In genomic region chr4:33767721-33768120, GRCm38 (mm10) we compare ENCODE assay signal across 24 mouse cellular contexts.
DNase-seq lines count a peak whose midpoint lies in the region; ATAC-seq lines count a peak whose summit lies in the region.
"Had no signal": no experiment of that assay in that cellular context is flagged by ENCODE, and none has a peak within 500 bp of the region (broad histone marks: within the 10 kb centered on the region; RNA-seq: fewer than 3 reads in every experiment).

No protein-coding gene starts in this region.

- H3K4me2 ChIP-seq in hindbrain, embryonic 11.5 days (replicated peaks; ENCODE audit: low read depth, low read length) = no peak overlapping the region
- H3K4me2 ChIP-seq in hindbrain, embryonic 16.5 days (ENCODE audit: low read length) = no peak overlapping the region
- H3K4me2 ChIP-seq: heart, embryonic 12.5 days; hindbrain, embryonic 14.5 days; intestine, embryonic 15.5 days; midbrain, embryonic 12.5 days; neural tube, embryonic 13.5 days had no signal

- no peak for ATAC-seq in hindbrain, embryonic 11.5 days (ENCODE audit: low FRiP score)
- no peak for ATAC-seq in hindbrain, embryonic 16.5 days
- ATAC-seq: CD4-positive, CD25-positive, alpha-beta regulatory T cell, adult 4 months; forebrain, embryonic 14.5 days; intestine, embryonic 15.5 days had no signal

- H3K36me3 ChIP-seq in hindbrain, embryonic 11.5 days (ENCODE audit: control insufficient read depth, insufficient read depth, low read length) = no peaks in the 10 kb centered on the region
- no peaks in the 10 kb centered on the region for H3K36me3 ChIP-seq in hindbrain, embryonic 16.5 days (ENCODE audit: control insufficient read depth, insufficient read depth, low read length)
- H3K36me3 ChIP-seq: heart, embryonic 12.5 days; intestine, embryonic 15.5 days; midbrain, embryonic 12.5 days; neural tube, embryonic 13.5 days had no signal

- no peaks in the 10 kb centered on the region for H3K27me3 ChIP-seq in hindbrain, embryonic 11.5 days (ENCODE audit: control insufficient read depth, insufficient read depth, low read length)
- no peaks in the 10 kb centered on the region for H3K27me3 ChIP-seq in hindbrain, embryonic 16.5 days (replicated peaks; ENCODE audit: control insufficient read depth, insufficient read depth, low read length)
- H3K27me3 ChIP-seq: heart, embryonic 12.5 days; intestine, embryonic 15.5 days; midbrain, embryonic 12.5 days; neural tube, embryonic 13.5 days had no signal

- no peak overlapping the region for H3K27ac ChIP-seq in hindbrain, embryonic 11.5 days (ENCODE audit: low read depth, low read length)
- no peak overlapping the region for H3K27ac ChIP-seq in hindbrain, embryonic 16.5 days (ENCODE audit: low read depth, low read length)
- H3K27ac ChIP-seq: hindbrain, embryonic 14.5 days; intestine, embryonic 15.5 days; layer of hippocampus, adult 2 months; midbrain, embryonic 12.5 days; neural tube, embryonic 13.5 days; stomach, postnatal 0 days had no signal

- 35% methylated on average over 2 of the region's 2 CpGs for WGBS in hindbrain, embryonic 11.5 days
- 20% methylated on average over 2 of the region's 2 CpGs for WGBS in hindbrain, embryonic 16.5 days

- H3K9me3 ChIP-seq in hindbrain, embryonic 11.5 days (ENCODE audit: control insufficient read depth, low read length) = no peaks in the 10 kb centered on the region
- H3K9me3 ChIP-seq in hindbrain, embryonic 16.5 days (ENCODE audit: control insufficient read depth, low read length) = no peaks in the 10 kb centered on the region; the same call in 1 of the 2 replicates
- H3K9me3 ChIP-seq: intestine, embryonic 15.5 days; midbrain, embryonic 12.5 days; neural tube, embryonic 13.5 days had no signal

- H3K4me1 ChIP-seq in hindbrain, embryonic 11.5 days (replicated peaks; ENCODE audit: control insufficient read depth, insufficient read depth, low read length) = no peaks in the 10 kb centered on the region
- no peaks in the 10 kb centered on the region for H3K4me1 ChIP-seq in hindbrain, embryonic 16.5 days (ENCODE audit: control insufficient read depth, insufficient read depth, low read depth, low read length)
- H3K4me1 ChIP-seq: heart, embryonic 12.5 days; intestine, embryonic 15.5 days; neural tube, embryonic 13.5 days had no signal

- peak; percentile 21 for DNase-seq in hindbrain, embryonic 11.5 days (ENCODE audit: low spot score)
- peak; percentile 1 for DNase-seq in lung, postnatal 36 days
- no peak for DNase-seq in lung, adult 18-20 months
- DNase-seq in R1 (ENCODE audit: low read depth, low spot score) = peak; percentile 19
- DNase-seq in embryo, embryonic 9.5 days (ENCODE audit: extremely low spot score) = peak; percentile 40
- no peak for DNase-seq in gastrocnemius, postnatal 4 days (ENCODE audit: low spot score in 2 of 2)
- DNase-seq: adrenal gland, postnatal 36 days; cerebellum, adult 11-12 months; heart, adult 11 months; heart, postnatal 10 days; kidney, adult 8-10 months; kidney, postnatal 14 days; right cerebral cortex, postnatal 14 days; thymus, adult 2 months had no signal

- H3K9ac ChIP-seq in hindbrain, embryonic 11.5 days (ENCODE audit: low read depth, low read length) = no peak overlapping the region
- no peak overlapping the region for H3K9ac ChIP-seq in hindbrain, embryonic 16.5 days (ENCODE audit: low read depth, low read length)
- H3K9ac ChIP-seq: heart, embryonic 12.5 days; hindbrain, embryonic 14.5 days; intestine, embryonic 15.5 days; midbrain, embryonic 12.5 days; neural tube, embryonic 13.5 days had no signal

- no peak overlapping the region for H3K4me3 ChIP-seq in hindbrain, embryonic 11.5 days (ENCODE audit: low read depth, low read length)
- H3K4me3 ChIP-seq in hindbrain, embryonic 16.5 days (ENCODE audit: low read length) = no peak overlapping the region
- H3K4me3 ChIP-seq: heart, embryonic 12.5 days; intestine, embryonic 15.5 days; layer of hippocampus, adult 2 months; midbrain, embryonic 12.5 days; neural tube, embryonic 13.5 days had no signal

Comparison
In these comparisons a context has a peak if more than half of its experiments do, and no peak if none do; other contexts are left out.
1. DNase-seq: peak in hindbrain, embryonic 11.5 days (single experiment), lung, postnatal 36 days (single experiment), R1 (single experiment) and embryo, embryonic 9.5 days (single experiment); none in lung, adult 18-20 months (0 of 2) and gastrocnemius, postnatal 4 days (0 of 2).